Mouse (Mus musculus): ENCODE measurements around the gene Vav2. TPM values are rescaled to one million over a fixed set of nuclear protein-coding genes. Genes with fewer than 3 reads are reported as not detected.

Gene Vav2
- polyA plus RNA-seq, 1 experiment from 2014 or later: 36.7 TPM

DNA sequence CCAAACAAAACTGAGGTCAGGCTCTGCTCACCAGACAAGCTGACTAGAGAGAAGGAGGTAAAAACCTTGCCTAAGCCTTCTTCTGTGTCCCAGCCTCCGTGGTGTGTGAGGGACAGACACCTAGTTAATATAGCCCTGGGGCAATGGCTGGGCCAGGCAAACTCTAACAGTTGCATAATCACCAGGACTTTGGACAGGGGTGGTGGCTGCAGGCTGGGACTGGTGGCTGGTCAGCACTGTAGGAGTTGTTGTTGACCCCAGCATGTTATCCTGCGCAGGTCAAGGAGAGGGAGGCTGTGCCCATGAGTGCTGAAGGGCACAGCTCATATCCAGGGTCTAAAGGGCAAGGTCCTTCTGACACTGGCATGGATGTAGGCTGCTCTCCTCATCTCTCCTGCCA is 178.6 kb downstream of the Vav2 start, which contains the start of gene Sardh:
Gene Sardh, minus strand, starts transcription at position 127 of the 400 bp plus-strand sequence.
- no peak for DNase-seq (ENCODE audit: low read depth, low spot score)
- no peak for TF ChIP-seq CTCF (IDR thresholded peaks at IDR 0.05)
- in situ Hi-C loops (cut with MboI; ENCODE audit: low pct_unique_long_range_greater_than_20kb): no loop called here
- no peak for ATAC-seq
- POLR2A ChIA-PET: interaction anchor here (0.8 kb wide), 1 partner anchor 22 kb away, joined by 3 read pairs; no protein-coding TSS in a partner anchor
- CTCF ChIA-PET: interaction anchor here (1.4 kb wide), 1 partner anchor 32 kb away, joined by 3 read pairs; no protein-coding TSS in a partner anchor
- peaks cover 3% of the 10 kb centered on the region for H3K27me3 ChIP-seq

DNA sequence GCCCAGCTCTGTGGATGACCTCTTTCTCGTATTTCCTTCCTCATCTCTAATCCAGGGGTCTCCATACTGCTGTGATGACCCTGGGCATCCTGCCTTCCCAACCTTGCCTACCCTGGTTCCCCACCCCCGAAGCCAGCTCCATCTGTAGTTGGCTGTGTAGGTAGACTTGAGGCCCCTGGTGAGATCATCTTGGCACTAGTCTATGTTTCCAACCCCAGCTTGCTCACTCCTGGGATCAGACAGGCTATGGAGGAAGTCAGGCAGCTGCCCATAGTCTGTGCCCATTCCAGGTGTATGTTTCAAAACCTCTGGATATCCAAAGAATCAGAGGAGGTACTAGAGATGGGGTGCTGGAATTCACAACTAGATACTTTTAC is 179.4 kb downstream of the Vav2 start:
- no peak for TF ChIP-seq CTCF (IDR thresholded peaks at IDR 0.05)
- ChIA-PET CTCF (interaction anchor here (1.0 to 1.4 kb wide), 2 partner anchors 33 to 181 kb away, joined by 3 read pairs; no protein-coding TSS in a partner anchor), POLR2A (interaction anchor here (0.8 to 0.9 kb wide), 2 partner anchors 23 to 100 kb away, joined by 3 to 4 read pairs; no protein-coding TSS in a partner anchor)
- in situ Hi-C loops (cut with MboI; ENCODE audit: low pct_unique_long_range_greater_than_20kb): no loop called here
- peaks cover 3% of the 10 kb centered on the region for H3K27me3 ChIP-seq
- DNase-seq (ENCODE audit: low read depth, low spot score) (no peak), ATAC-seq (peak; percentile 5)

DNA sequence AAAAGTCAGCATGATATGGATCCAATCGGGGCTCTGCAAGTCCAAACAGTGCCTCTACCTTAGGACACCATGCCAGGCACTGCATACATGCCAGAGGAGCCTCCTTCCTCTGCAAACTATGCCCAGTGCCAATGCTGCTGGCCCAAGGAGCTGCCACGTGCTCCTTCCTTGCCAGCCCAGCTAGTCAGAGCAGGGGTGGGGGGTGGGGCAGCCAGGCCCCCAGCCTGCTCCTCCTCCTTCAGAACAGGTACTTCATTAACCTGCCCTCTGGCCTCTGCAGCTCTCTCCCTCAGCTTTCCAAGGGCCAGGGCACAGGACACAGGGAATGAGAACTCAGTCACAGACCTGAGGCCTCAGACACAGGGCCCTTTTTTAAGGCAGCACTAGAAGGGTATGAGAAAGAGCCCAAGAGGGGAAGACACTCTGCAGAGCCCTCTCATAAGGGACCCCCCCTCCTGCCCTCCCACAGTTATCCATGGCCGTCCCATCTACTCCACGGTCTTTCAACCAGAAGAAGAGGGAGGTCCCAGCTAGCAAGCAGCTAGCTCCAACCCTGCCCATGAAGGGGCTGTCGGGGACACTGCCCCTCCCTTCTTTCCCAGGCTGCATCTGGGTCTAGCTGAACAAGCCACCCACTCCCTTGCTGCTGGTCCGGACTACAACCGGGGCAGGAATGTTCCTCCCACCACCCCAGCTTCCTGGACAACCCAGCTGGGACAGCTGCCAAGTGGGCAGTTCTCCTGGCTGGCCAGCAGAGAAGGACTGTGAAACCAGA is 179.9 kb downstream of the Vav2 start:
- in situ Hi-C loops (cut with MboI; ENCODE audit: low pct_unique_long_range_greater_than_20kb): no loop called here
- TF ChIP-seq CTCF (IDR thresholded peaks at IDR 0.05): no peak
- CTCF ChIA-PET: interaction anchor here (1.0 to 1.4 kb wide), 3 partner anchors 10 to 181 kb away, joined by 3 to 6 read pairs (median 3); no protein-coding TSS in a partner anchor
- POLR2A ChIA-PET: interaction anchor here (0.9 to 1.1 kb wide), 2 partner anchors 100 to 201 kb away, joined by 4 read pairs; no protein-coding TSS in a partner anchor
- H3K27me3 ChIP-seq: peaks cover 3% of the 10 kb centered on the region
- ATAC-seq (peak; percentile 73), DNase-seq (ENCODE audit: low read depth, low spot score) (peak; percentile 38)

DNA sequence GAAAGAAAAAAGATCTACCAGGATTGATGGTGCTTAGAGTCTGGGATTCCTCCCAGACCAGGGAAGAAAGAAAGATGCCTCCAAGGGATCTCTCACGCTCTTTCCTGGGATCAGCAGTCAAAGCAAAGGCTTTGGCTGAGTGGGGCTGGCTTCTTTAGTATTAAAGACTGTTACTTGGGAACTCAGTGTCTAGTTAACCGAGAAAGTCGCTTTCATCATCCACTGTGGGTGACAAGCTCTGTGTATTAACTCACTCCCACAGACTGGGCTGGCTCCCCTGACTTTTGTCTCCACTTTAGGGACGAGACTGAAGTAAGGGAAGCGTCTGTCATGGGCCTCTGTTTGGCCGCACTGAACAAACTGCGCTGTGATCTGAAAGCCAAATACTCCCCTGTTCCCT is 180.9 kb downstream of the Vav2 start:
- H3K27me3 ChIP-seq: peaks cover 1% of the 10 kb centered on the region
- ATAC-seq (no peak), DNase-seq (ENCODE audit: low read depth, low spot score) (no peak)
- ChIA-PET POLR2A (interaction anchor here (1.1 kb wide), 1 partner anchor 200 kb away, joined by 4 read pairs; no protein-coding TSS in a partner anchor), CTCF (interaction anchor here (1.3 kb wide), 1 partner anchor 9 kb away, joined by 6 read pairs; no protein-coding TSS in a partner anchor)
- in situ Hi-C loops (cut with MboI; ENCODE audit: low pct_unique_long_range_greater_than_20kb): no loop called here
- no peak for TF ChIP-seq CTCF (IDR thresholded peaks at IDR 0.05)

DNA sequence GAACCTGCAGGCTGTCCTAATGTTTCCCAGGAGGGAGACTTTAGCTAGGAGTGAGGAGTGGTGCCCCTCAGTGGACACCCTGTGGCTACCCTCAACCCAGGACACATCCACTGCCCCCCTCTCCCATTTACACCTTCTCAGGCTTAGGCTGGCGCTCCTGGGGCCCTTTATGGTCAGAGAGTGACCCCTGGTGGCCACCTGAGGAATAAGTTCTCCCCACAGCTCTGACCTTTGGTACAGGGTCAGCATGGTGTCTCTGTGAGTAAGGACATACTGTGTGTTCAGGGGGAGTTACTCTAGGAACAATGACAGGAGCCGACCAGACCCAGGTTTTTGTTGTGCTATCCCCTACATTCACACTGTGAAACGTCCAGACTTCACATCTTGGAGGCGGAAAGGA is 189.5 kb downstream of the Vav2 start:
- ChIA-PET POLR2A (no interaction called here), CTCF (interaction anchor here (0.6 to 3.2 kb wide), 17 partner anchors 9 to 594 kb away, joined by 3 to 25 read pairs (median 4); no protein-coding TSS in a partner anchor)
- in situ Hi-C loops (cut with MboI; ENCODE audit: low pct_unique_long_range_greater_than_20kb): no loop called here
- peak; percentile 95 for TF ChIP-seq CTCF (IDR thresholded peaks at IDR 0.05)
- ATAC-seq (no peak), DNase-seq (ENCODE audit: low read depth, low spot score) (no peak)
- H3K27me3 ChIP-seq: no peaks in the 10 kb centered on the region

DNA sequence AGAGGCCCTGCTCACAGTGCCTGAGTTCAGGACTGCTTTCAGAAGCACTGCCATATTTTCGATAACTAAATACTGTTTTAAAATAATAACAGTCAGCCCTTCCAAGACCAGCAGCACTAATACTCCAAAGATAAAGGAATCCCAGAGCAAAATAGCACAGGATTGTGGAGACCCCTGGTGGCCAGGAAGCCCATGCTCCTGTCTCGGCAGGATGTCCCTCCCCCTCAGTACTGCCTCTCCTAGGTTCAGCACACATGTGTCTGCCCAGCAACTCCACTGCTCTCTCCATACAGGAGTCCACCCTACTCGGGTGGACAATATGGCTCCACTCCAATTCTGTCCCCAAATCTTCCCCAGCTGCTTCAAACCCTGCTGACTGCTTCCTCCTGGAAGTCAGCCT is 191.1 kb downstream of the Vav2 start:
- no peak for TF ChIP-seq CTCF (IDR thresholded peaks at IDR 0.05)
- DNase-seq (ENCODE audit: low read depth, low spot score) (no peak), ATAC-seq (peak; percentile 24)
- POLR2A ChIA-PET: interaction anchor here (0.7 kb wide), 1 partner anchor 225 kb away, joined by 3 read pairs; no protein-coding TSS in a partner anchor
- CTCF ChIA-PET: interaction anchor here (1.3 to 3.2 kb wide), 6 partner anchors 25 to 218 kb away, joined by 3 to 25 read pairs (median 10); no protein-coding TSS in a partner anchor
- in situ Hi-C loops (cut with MboI; ENCODE audit: low pct_unique_long_range_greater_than_20kb): no loop called here
- no peaks in the 10 kb centered on the region for H3K27me3 ChIP-seq

DNA sequence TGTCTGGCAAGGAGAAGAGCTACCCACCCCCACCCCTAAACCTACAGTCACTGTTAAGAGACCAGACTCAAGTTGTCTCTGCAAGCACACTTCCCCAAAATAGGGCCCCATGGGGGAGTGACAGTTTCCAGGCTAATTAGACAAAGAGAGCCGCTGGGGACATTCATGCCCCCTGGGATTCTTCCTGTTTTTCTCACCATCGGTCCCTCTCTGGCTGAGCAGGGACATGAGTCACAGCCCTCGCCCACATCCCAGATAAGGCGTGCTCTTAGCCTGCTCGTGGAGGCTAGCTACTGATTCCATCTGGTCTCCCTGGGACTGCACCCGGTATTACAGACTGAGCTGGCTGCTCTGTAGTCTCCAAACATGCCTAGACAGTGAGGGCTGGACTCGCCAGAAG is 194.5 kb downstream of the Vav2 start:
- POLR2A ChIA-PET: no interaction called here
- CTCF ChIA-PET: interaction anchor here (0.8 to 4.7 kb wide), 11 partner anchors 20 to 218 kb away, joined by 3 to 15 read pairs (median 3); no protein-coding TSS in a partner anchor
- in situ Hi-C loops (cut with MboI; ENCODE audit: low pct_unique_long_range_greater_than_20kb): loop anchor here (5.0 kb wide), 4 partner anchors 100 to 580 kb away; partner anchors contain the start of gene Adamtsl2
- ATAC-seq (peak; percentile 41), DNase-seq (ENCODE audit: low read depth, low spot score) (no peak)
- TF ChIP-seq CTCF (IDR thresholded peaks at IDR 0.05): no peak
- no peaks in the 10 kb centered on the region for H3K27me3 ChIP-seq

DNA sequence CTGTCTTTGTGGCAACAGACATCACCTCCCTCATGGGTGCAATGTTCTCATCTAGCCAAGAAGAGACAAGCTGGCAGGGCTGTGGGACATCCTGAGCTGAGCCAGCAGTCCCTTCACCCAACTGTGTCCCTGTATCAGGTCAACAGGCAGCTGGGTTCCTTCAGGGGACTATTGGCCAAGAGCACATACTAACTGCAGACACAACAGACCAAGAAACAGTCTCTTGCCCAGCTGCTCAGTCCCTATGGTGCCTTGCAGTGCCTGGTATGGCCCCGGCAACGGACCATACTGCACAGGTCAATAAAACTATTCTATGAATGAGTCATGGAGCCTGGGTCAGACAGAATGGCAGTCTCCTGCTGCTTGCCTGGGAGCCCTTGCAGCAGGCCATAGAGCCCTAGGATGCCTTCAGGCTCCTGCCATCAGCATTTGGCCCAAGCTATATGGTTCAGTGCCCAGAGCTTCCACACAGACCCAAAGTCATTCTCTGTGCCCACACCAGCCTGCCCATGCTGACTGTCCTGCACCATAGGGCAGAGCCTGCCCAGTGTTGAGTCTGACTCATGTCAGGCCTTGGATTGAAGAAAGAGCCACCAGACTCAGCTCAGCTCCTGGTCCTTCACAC is 197.2 kb downstream of the Vav2 start:
- POLR2A ChIA-PET: no interaction called here
- in situ Hi-C loops (cut with MboI; ENCODE audit: low pct_unique_long_range_greater_than_20kb): loop anchor here (5.0 kb wide), 4 partner anchors 97 to 577 kb away; partner anchors contain the start of gene Adamtsl2
- no peak for TF ChIP-seq CTCF (IDR thresholded peaks at IDR 0.05)
- CTCF ChIA-PET: no interaction called here
- ATAC-seq: peak; percentile 27
- no peaks in the 10 kb centered on the region for H3K27me3 ChIP-seq
- DNase-seq (ENCODE audit: low read depth, low spot score): no peak

DNA sequence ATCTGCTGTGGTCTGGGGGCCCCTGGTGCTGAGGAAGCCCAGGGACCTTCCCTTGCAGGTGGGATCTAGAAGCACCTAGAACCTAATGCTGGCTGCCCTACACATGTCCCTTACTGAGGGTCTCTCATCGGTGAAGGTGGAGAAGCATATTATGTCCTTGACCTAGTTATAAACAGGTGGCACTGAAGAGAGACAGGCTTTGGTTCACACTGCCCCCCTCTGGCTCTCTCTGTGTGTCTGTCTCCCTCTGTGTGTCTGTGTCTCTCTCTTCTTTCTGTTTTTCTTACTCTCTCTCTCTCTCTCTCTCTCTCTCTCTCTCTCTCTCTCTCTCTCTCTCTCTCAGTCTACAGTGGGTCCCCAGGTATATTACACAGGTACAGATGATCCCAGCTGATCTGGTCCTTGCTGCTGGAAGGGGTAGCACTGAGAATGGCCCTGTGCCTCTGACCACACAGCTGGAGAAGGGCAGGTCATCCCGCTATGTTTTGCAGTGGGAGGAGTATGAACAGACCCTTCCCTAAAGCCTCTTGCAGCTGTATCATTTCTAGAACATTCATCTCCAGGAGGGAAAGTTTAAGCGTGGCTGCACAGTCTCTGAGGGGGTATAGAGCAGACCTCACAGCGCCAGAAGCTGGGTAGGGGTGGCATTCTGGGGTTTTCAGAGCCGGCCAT is 197.9 kb downstream of the Vav2 start:
- DNase-seq (ENCODE audit: low read depth, low spot score): no peak
- no peaks in the 10 kb centered on the region for H3K27me3 ChIP-seq
- CTCF ChIA-PET: no interaction called here
- ATAC-seq: no peak
- TF ChIP-seq CTCF (IDR thresholded peaks at IDR 0.05): no peak
- POLR2A ChIA-PET: no interaction called here
- in situ Hi-C loops (cut with MboI; ENCODE audit: low pct_unique_long_range_greater_than_20kb): no loop called here

DNA sequence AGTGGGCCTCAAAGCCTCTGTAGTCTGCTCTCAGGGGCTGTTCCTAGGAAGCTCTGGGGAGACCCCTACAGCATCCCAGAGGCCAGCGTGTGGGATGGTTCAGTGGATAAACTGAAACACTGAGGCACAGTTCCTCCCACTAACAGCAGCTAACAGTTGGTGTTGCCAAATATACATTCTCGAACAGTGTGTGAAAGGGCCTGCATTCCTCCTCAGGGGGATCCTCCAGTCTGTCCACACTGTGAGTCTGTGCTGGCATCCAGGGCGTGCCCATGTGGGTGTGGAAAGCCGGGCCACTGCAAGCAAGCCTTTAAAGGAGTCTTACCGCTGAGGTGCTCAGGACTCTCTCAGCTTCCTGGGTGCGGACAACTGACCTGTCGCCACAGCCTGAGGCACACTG is 200.3 kb downstream of the Vav2 start:
- no peak for DNase-seq (ENCODE audit: low read depth, low spot score)
- no peaks in the 10 kb centered on the region for H3K27me3 ChIP-seq
- in situ Hi-C loops (cut with MboI; ENCODE audit: low pct_unique_long_range_greater_than_20kb): no loop called here
- no peak for TF ChIP-seq CTCF (IDR thresholded peaks at IDR 0.05)
- ChIA-PET CTCF (no interaction called here), POLR2A (interaction anchor here (0.8 kb wide), 1 partner anchor 12 kb away, joined by 3 read pairs; no protein-coding TSS in a partner anchor)
- ATAC-seq: no peak
